Mouse (Mus musculus) forebrain, embryonic 11.5 days (tissue): ENCODE measurements around the gene Vamp1. TPM values are rescaled to one million over a fixed set of nuclear protein-coding genes. Genes with fewer than 3 reads are reported as not detected.

Experiments used
- ATAC-seq: fragments of 200-750 bp; cut with Nextera tagmentation; replicated peaks from 2 replicates; pipeline ENCODE4 v1.8.0; 2017; ENCODE audit warnings: moderate TSS enrichment; ENCODE audit not compliant: low FRiP score
- DNase-seq: peaks from one replicate; pipeline ENCODE4 v3.0.0-alpha.2; 2017; ENCODE audit warnings: low spot score
- H3K27ac ChIP-seq: fragments of 300-500 bp; sonication (generic); 2 replicates; pipeline ENCODE4 v1.5.1; 2014; ENCODE audit warnings: low read depth, low read length
- H3K27me3 ChIP-seq: fragments of 300-500 bp; sonication (generic); 2 replicates; pipeline ENCODE4 v1.6.1; 2014; ENCODE audit warnings: mild to moderate bottlenecking, low read length, mixed read lengths; ENCODE audit not compliant: control insufficient read depth, insufficient read depth
- H3K36me3 ChIP-seq: fragments of 300-500 bp; sonication (generic); 2 replicates; pipeline ENCODE4 v1.6.1; 2014; ENCODE audit warnings: mild to moderate bottlenecking, low read length, moderate library complexity, mixed read lengths; ENCODE audit not compliant: control insufficient read depth, insufficient read depth
- H3K4me1 ChIP-seq: fragments of 300-500 bp; sonication (generic); replicated peaks from 2 replicates; pipeline ENCODE4 v1.6.1; 2014; ENCODE audit warnings: low read length, mixed read lengths; ENCODE audit not compliant: control insufficient read depth, insufficient read depth
- H3K4me2 ChIP-seq: fragments of 300-500 bp; sonication (generic); 2 replicates; pipeline ENCODE4 v1.6.1; 2014; ENCODE audit warnings: low read depth, mild to moderate bottlenecking, low read length, moderate library complexity, mixed read lengths; ENCODE audit not compliant: severe bottlenecking
- H3K4me3 ChIP-seq: fragments of 300-500 bp; sonication (generic); 2 replicates; pipeline ENCODE4 v1.5.1; 2014; ENCODE audit warnings: low read depth, low read length
- H3K9ac ChIP-seq: fragments of 300-500 bp; sonication (generic); 2 replicates; pipeline ENCODE4 v1.6.1; 2014; ENCODE audit warnings: low read length
- H3K9me3 ChIP-seq: fragments of 300-500 bp; sonication (generic); 2 replicates; pipeline ENCODE4 v1.6.1; 2016; ENCODE audit warnings: low read length, mixed read lengths; ENCODE audit not compliant: control insufficient read depth
- WGBS: fragments of 180-500 bp; shearing (Covaris S2); extraction: QIAGEN DNeasy Blood & Tissue Kit; methylation state at CpG from one replicate; pipeline ENCODE4 v1.1.7; 2014; 5-methylcytosine and 5-hydroxymethylcytosine counted together
- microRNA-seq: library from miRNA; unstranded; fragments of <30 nt; microRNA quantifications from one replicate; pipeline ENCODE4, GENCODE M21; 2016; ENCODE audit not compliant: insufficient number of aligned reads
- polyA plus RNA-seq: library from polyadenylated mRNA; unstranded; fragments of >200 nt; fragmentation: Nextera tagmentation; extraction: Ambion mirVana; gene quantifications from 2 replicates; pipeline ENCODE4 v1.2.1, GENCODE M21; 2014

The Vamp1 gene
- polyA plus RNA-seq, 1 experiment from 2014 or later, result 2.1 TPM

- no peak overlapping the region for H3K27ac ChIP-seq
- 90% methylated on average over 7 of the region's 7 CpGs for WGBS
- no peaks in the 10 kb centered on the region for H3K27me3 ChIP-seq
- no peak overlapping the region for H3K4me2 ChIP-seq
- no peaks in the 10 kb centered on the region for H3K36me3 ChIP-seq
- H3K4me3 ChIP-seq, result no peak overlapping the region
- H3K9ac ChIP-seq, result no peak overlapping the region
- ATAC-seq (no peak), DNase-seq (no peak)
- H3K9me3 ChIP-seq, result no peaks in the 10 kb centered on the region
- no peaks in the 10 kb centered on the region for H3K4me1 ChIP-seq
Measured at GRCm38 (mm10) chr6:125292256-125292655, 76.9 kb downstream of the Vamp1 start.

- H3K4me2 ChIP-seq, result no peak overlapping the region
- no peaks in the 10 kb centered on the region for H3K36me3 ChIP-seq
- ATAC-seq (no peak), DNase-seq (no peak)
- no peaks in the 10 kb centered on the region for H3K9me3 ChIP-seq
- H3K9ac ChIP-seq, result no peak overlapping the region
- H3K27ac ChIP-seq, result no peak overlapping the region
- no peaks in the 10 kb centered on the region for H3K27me3 ChIP-seq
- H3K4me3 ChIP-seq, result no peak overlapping the region
- 88% methylated on average over 4 of the region's 4 CpGs for WGBS
- no peaks in the 10 kb centered on the region for H3K4me1 ChIP-seq
Measured at GRCm38 (mm10) chr6:125294049-125294448, 78.7 kb downstream of the Vamp1 start.

Small RNA genes lying within 50 kb of the gene (microRNA-seq; reads per million reads assigned to microRNA genes)
- 5.0 reads per million for gene Mir3098
- not detected for gene Mir8113

Other genes starting within 250 kb of the Vamp1 start
- gene Pianp, start 218.9 kb upstream of the Vamp1 start, polyA plus RNA-seq, result 2.5 TPM in 2 replicates
- 9.0 and 10.2 TPM in 2 replicates for gene Zfp384, start 206.4 kb upstream of the Vamp1 start, polyA plus RNA-seq
- 126 and 135 TPM in 2 replicates for gene Ing4, start 175.8 kb upstream of the Vamp1 start, polyA plus RNA-seq
- gene Acrbp, start 165.9 kb upstream of the Vamp1 start, polyA plus RNA-seq, result 14.6 and 15.8 TPM in 2 replicates
- 0.21 and 0.36 TPM in 2 replicates for gene Lpar5, start 147.6 kb upstream of the Vamp1 start, polyA plus RNA-seq
- gene Chd4, start 119.6 kb upstream of the Vamp1 start, polyA plus RNA-seq, result 124 and 131 TPM in 2 replicates
- 65.4 and 70.3 TPM in 2 replicates for gene Nop2, start 83.6 kb upstream of the Vamp1 start, polyA plus RNA-seq
- 10.5 and 12.3 TPM in 2 replicates for gene Iffo1, start 70.3 kb upstream of the Vamp1 start, polyA plus RNA-seq
- gene Gapdh, start 49.1 kb upstream of the Vamp1 start, polyA plus RNA-seq, result 2,700 and 2,872 TPM in 2 replicates
- 225 and 271 TPM in 2 replicates for gene Ncapd2, start 23.9 kb upstream of the Vamp1 start, polyA plus RNA-seq
- gene Mrpl51, start 23.8 kb upstream of the Vamp1 start, polyA plus RNA-seq, result 195 and 197 TPM in 2 replicates
- gene Tapbpl, start 16.3 kb downstream of the Vamp1 start, polyA plus RNA-seq, result 1.1 and 1.8 TPM in 2 replicates
- 1.3 and 2.3 TPM in 2 replicates for gene Cd27, start 21.5 kb downstream of the Vamp1 start, polyA plus RNA-seq
- not detected in 2 replicates for gene Tuba3a, start 70.5 kb downstream of the Vamp1 start, polyA plus RNA-seq
- gene Ltbr, start 98.3 kb downstream of the Vamp1 start, polyA plus RNA-seq, result 15.6 and 16.6 TPM in 2 replicates
- 0.21 and 0.28 TPM in 2 replicates for gene Scnn1a, start 105.1 kb downstream of the Vamp1 start, polyA plus RNA-seq
- gene Tnfrsf1a, start 133.8 kb downstream of the Vamp1 start, polyA plus RNA-seq, result 24.0 and 25.9 TPM in 2 replicates
- gene Plekhg6, start 165.2 kb downstream of the Vamp1 start, polyA plus RNA-seq, result 0.12 and 0.19 TPM in 2 replicates